Mouse (Mus musculus): ENCODE data around the gene Nicn1. TPM values are rescaled to one million over a fixed set of nuclear protein-coding genes. Genes with fewer than 3 reads are reported as not detected.
"Not testable (repeated sequence)": the region's sequence is repeated elsewhere in the genome, so short reads cannot be mapped to it uniquely, and the experiment has no call there.

Nicn1 gene
- polyA plus RNA-seq, 1 experiment from 2014 or later = 43.8 TPM

DNA sequence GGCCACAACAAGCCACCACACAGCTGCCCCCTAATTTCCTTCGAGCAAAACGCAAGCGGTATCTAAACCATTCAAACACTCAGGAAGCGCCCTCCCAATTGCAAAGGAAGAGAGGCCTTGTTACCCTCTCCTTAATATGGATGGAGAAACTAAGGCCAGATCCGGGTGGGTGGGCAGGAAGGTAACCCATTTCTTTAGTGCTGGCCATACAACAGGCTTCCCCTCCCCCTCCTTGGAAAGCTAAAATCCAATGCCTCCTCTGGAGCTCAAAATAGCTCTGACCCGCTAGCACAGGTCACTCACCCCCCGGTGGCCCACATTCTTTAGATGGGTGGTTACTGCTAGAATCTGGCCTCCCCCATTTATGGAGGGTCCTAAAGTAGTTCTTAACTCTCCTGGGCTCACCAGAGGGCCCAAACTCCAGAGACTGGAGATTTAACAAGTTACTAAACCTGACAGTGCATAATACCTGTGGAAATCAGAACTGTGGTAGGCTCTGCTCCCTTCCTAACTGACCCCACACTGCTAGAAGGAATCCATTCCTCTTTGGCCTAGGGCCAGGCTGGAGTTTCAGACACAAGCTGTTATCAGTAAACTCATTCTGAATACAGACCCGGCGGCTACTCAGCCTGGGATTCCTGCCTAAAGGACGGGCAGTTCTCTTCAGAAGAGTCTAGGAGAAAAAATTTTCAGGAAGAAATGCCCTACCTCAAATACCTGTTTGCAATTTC, 25.9 kb upstream of the Nicn1 start:
- ATAC-seq (ENCODE audit: insufficient number of reproducible peaks, low FRiP score, low TSS enrichment, low read depth) = peak; percentile 30
- 9% methylated on average over 10 of the region's 10 CpGs for WGBS

DNA sequence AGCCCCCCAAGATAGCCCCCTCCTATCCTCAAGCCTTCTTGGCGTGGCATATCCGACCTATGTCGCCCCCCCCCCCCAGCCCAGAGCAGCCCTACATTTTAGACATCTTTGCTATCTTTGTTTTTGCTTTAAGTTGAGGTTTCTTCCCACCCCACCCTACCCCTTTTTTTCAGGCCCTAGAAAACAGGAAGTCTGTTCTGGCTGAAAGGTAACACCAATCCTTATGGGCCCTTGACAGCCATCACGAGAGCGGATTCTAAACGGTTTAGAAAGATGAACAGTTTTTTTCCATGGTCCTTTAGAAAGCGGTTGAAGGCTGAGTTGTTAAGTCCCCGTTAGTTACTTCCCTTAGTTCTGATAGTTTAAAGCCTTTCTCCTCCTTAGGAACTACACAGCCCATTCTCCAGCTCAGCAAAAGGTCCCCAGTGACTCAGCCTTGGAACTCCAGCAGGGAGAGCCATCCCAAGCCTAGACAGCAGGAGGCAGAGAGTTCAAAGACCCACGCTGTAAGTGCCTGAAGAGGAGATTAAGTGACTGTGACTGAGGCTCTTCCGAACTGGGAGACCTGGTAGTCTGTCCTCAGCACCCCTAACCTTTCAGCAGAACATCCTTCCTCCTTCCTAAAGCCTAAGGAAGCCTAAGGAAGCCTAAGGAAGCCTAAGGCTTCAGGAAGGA, 23.8 kb upstream of the Nicn1 start:
- Histone ChIP-seq H3K36me3 (no peaks in the 10 kb centered on the region), H3K9me3 (no peaks in the 10 kb centered on the region), H3K4me2 (no peak overlapping the region), H3K27ac (no peak overlapping the region), H3K4me1 (peaks cover 21% of the 10 kb centered on the region), H3K4me3 (no peak overlapping the region), H3K9ac (no peak overlapping the region), H3K27me3 (no peaks in the 10 kb centered on the region)
- ATAC-seq (ENCODE audit: insufficient number of reproducible peaks, low FRiP score, low TSS enrichment, low read depth) = no peak
- WGBS = 57% methylated on average over 10 of the region's 10 CpGs

More for the DNA sequence above, 25.9 kb upstream of the Nicn1 start:
- Histone ChIP-seq H3K9ac (0 out of 2 replicates have a peak overlapping the region, but pooled peaks have one; percentile 31), H3K27ac (peak overlapping the region; percentile 91), H3K4me1 (peaks cover 22% of the 10 kb centered on the region), H3K4me2 (peak overlapping the region; percentile 80), H3K9me3 (no peaks in the 10 kb centered on the region), H3K4me3 (peak overlapping the region; percentile 98), H3K36me3 (no peaks in the 10 kb centered on the region), H3K27me3 (no peaks in the 10 kb centered on the region)

DNA sequence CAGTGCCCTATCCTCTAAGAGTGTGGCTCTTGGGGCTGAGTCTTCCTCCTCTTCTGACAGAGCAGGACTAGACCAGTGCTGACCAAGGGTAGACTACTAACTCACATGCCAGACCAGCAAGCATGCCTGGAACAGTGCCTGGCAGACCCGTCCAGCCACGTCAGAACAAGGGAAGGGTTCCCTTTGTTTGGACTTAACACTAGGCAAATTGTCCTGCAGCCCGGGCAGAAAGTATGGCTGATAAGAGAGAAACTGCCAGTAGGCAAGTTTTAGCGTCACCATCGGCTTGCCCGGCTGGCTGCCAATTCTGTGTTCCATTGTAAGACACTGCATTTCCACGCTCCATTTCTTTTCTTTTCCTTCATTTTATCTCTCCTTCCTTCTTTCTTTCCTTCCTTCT, 22.5 kb upstream of the Nicn1 start:
- Histone ChIP-seq H3K9ac (no peak overlapping the region), H3K36me3 (no peaks in the 10 kb centered on the region), H3K27ac (no peak overlapping the region), H3K4me2 (no peak overlapping the region), H3K9me3 (no peaks in the 10 kb centered on the region), H3K4me3 (no peak overlapping the region), H3K4me1 (peaks cover 14% of the 10 kb centered on the region), H3K27me3 (no peaks in the 10 kb centered on the region)
- WGBS = 81% methylated on average over 7 of the region's 7 CpGs
- no peak for ATAC-seq (ENCODE audit: insufficient number of reproducible peaks, low FRiP score, low TSS enrichment, low read depth)

DNA sequence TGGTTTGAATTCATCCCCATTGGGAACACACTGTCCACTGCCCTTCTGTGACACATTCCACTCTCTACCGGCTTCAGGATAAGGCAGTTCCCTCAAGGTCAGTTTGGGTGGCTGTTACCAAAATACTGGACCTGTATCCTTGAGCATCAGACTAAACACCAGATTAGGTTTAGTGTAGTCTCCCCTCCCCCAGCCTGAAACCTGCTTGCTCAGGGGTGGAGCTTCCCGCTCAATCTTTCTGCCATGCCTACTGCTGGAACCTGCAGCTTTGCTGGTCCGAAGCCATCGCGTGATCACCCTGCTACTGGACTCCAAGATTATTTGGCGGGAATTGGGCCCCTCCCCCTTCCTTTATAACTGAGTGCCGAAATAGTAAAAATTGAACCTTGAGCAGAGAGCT, 21.5 kb upstream of the Nicn1 start:
- ATAC-seq (ENCODE audit: insufficient number of reproducible peaks, low FRiP score, low TSS enrichment, low read depth); H3K27me3 ChIP-seq: not testable (repeated sequence)
- WGBS = 81% methylated on average over 6 of the region's 7 CpGs

DNA sequence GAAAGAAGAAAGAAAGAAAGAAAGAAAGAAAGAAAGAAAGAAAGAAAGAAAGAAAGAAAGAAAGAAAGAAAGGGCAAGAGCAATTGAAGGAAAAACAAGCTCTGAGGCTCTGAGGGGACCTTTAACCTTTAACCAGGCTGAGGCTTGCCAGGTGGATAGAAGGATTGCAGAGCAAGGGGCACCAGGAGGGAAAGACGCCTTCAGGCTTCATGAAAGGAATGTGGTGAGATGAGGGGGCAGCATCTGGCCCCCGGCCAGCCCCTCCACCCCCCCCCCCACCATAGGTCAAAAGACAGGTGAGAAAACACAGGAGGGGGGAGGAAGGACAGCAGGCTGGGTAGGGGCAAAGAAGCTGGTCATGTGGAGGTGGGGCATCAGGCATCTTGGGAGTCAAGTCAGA, 18.3 kb upstream of the Nicn1 start:
- Histone ChIP-seq H3K9me3 (no peaks in the 10 kb centered on the region), H3K27ac (peak overlapping the region; percentile 47; the same call in 1 of the 2 replicates)
- WGBS = 26% methylated on average over 2 of the region's 2 CpGs

More for the DNA sequence above, 21.5 kb upstream of the Nicn1 start:
- H3K4me3 ChIP-seq, H3K9ac ChIP-seq, H3K9me3 ChIP-seq, H3K36me3 ChIP-seq, H3K27ac ChIP-seq, H3K4me2 ChIP-seq: not testable (repeated sequence)
- peaks cover 17% of the 10 kb centered on the region for H3K4me1 ChIP-seq

DNA sequence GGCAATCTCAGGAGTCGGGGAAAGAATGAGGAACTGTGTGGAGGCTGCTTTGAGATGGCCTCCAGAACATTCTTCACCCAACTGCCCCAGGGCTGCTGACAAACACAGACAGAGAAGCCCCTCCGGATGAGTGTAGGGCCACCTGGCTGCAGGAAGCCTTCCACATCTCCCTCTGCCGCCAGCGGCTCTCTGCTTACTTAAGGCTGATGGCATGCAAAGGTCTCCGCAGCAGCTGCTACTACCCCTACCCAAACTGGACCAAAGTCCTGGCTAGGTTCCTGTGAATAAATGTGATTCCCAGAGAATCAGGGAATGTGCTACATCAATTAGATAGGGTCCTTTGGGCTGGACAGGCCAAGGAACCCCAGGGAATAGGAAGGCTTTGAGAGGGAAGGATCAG, 17.5 kb upstream of the Nicn1 start:
- Histone ChIP-seq H3K27ac (peak overlapping the region; percentile 47; the same call in 1 of the 2 replicates), H3K4me2 (no peak overlapping the region), H3K36me3 (no peaks in the 10 kb centered on the region), H3K4me1 (peaks cover 16% of the 10 kb centered on the region), H3K27me3 (no peaks in the 10 kb centered on the region), H3K9me3 (no peaks in the 10 kb centered on the region), H3K4me3 (no peak overlapping the region), H3K9ac (no peak overlapping the region)
- 55% methylated on average over 5 of the region's 5 CpGs for WGBS
- ATAC-seq (ENCODE audit: insufficient number of reproducible peaks, low FRiP score, low TSS enrichment, low read depth) = no peak

More for the DNA sequence above, 18.3 kb upstream of the Nicn1 start:
- no peak for ATAC-seq (ENCODE audit: insufficient number of reproducible peaks, low FRiP score, low TSS enrichment, low read depth)
- Histone ChIP-seq H3K9ac (no peak overlapping the region), H3K36me3 (no peaks in the 10 kb centered on the region), H3K4me1 (peaks cover 16% of the 10 kb centered on the region), H3K4me2 (no peak overlapping the region), H3K27me3 (no peaks in the 10 kb centered on the region), H3K4me3 (no peak overlapping the region)

DNA sequence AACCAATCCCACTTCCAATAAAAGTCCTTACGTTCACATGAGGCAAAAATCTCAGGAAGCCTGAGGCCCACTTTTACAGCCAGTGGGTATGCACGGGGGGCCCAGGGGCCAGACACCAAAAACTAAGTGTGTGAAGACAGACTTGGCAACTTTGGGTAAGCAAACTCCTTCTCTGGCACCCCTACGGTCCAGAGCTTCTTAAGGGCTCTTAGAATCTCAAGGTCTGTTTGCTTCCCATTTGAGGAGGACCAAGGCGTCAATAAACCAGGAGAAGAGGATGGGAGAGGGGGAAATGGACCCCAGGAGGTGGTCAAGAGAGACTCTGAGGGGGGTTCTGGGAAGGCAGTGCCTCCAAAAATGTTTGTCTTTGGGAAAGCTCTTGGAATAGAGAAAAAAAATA, 16.7 kb upstream of the Nicn1 start:
- no peak overlapping the region for H3K4me2 ChIP-seq
- 62% methylated on average over 4 of the region's 4 CpGs for WGBS
- no peaks in the 10 kb centered on the region for H3K27me3 ChIP-seq
- H3K4me1 ChIP-seq = peaks cover 16% of the 10 kb centered on the region
- H3K27ac ChIP-seq = 0 out of 2 replicates have a peak overlapping the region, but pooled peaks have one; percentile 18
- H3K36me3 ChIP-seq = no peaks in the 10 kb centered on the region
- ATAC-seq (ENCODE audit: insufficient number of reproducible peaks, low FRiP score, low TSS enrichment, low read depth) = no peak
- no peak overlapping the region for H3K4me3 ChIP-seq
- H3K9ac ChIP-seq = no peak overlapping the region
- no peaks in the 10 kb centered on the region for H3K9me3 ChIP-seq

DNA sequence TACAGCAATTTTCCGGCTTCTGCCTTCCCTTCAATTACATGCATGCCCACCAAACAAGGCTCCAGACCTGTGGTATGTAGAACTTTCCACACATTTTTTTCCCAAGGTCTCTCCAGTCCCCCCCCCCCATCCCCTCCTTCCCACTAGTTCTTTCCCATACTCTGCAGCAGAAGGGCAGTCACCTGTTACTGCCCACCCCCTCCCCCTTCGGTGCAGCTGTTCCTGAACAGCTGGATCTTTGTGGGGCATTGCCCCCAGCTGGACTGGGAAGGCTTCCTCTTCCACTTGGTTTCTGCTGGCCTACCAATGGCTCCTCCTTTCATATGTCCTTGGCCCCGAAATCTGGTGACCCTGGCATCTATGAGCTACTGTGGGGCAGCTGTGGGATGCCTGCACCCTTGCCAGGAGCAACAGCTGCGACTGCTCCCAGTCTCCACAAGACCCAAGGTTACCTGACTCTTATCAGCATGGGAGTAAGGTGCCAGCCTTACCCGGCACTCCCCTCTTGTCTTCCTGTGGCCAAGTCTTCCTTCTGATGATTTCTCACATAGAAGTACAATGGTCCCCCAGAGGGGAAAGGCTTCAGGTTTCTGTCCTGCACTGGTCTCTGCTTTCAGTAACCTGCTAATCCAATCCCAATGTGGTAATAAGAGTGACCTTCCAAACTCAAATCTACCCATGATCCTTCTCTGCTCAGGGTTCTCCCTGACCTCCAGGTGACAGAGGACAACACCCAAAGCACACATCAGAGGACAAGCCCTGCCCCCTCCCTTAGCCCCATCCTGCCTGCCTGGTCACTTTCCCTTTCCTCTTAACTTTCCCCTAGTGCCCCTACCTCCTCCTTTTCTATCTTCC, 15.5 kb upstream of the Nicn1 start:
- ATAC-seq (ENCODE audit: insufficient number of reproducible peaks, low FRiP score, low TSS enrichment, low read depth) = no peak
- no peaks in the 10 kb centered on the region for H3K27me3 ChIP-seq
- H3K9me3 ChIP-seq = no peaks in the 10 kb centered on the region
- no peak overlapping the region for H3K4me3 ChIP-seq
- H3K4me1 ChIP-seq = peaks cover 16% of the 10 kb centered on the region
- no peak overlapping the region for H3K4me2 ChIP-seq
- WGBS = 62% methylated on average over 5 of the region's 5 CpGs
- H3K27ac ChIP-seq = no peak overlapping the region
- H3K9ac ChIP-seq = no peak overlapping the region
- H3K36me3 ChIP-seq = no peaks in the 10 kb centered on the region

DNA sequence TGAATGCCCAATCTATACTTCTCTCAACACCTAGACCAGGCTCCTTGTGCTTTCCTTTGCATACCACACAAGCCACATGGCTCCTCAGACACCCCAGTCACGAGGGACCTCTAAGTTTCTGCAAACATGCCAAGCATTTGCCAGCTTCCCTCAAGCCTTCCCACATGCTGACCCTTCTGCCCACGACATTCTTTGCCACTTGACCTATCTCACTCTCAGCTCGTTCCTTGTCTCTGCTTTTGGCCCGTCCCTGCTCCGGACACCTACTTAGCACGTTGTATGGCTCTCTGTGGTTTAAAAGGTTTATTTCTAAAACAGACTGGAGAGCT, 14.9 kb upstream of the Nicn1 start:
- Histone ChIP-seq H3K36me3 (no peaks in the 10 kb centered on the region), H3K4me2 (no peak overlapping the region), H3K4me1 (peaks cover 20% of the 10 kb centered on the region), H3K4me3 (no peak overlapping the region), H3K27me3 (no peaks in the 10 kb centered on the region), H3K27ac (no peak overlapping the region), H3K9ac (no peak overlapping the region), H3K9me3 (no peaks in the 10 kb centered on the region)
- WGBS = 52% methylated on average over 6 of the region's 6 CpGs
- no peak for ATAC-seq (ENCODE audit: insufficient number of reproducible peaks, low FRiP score, low TSS enrichment, low read depth)

DNA sequence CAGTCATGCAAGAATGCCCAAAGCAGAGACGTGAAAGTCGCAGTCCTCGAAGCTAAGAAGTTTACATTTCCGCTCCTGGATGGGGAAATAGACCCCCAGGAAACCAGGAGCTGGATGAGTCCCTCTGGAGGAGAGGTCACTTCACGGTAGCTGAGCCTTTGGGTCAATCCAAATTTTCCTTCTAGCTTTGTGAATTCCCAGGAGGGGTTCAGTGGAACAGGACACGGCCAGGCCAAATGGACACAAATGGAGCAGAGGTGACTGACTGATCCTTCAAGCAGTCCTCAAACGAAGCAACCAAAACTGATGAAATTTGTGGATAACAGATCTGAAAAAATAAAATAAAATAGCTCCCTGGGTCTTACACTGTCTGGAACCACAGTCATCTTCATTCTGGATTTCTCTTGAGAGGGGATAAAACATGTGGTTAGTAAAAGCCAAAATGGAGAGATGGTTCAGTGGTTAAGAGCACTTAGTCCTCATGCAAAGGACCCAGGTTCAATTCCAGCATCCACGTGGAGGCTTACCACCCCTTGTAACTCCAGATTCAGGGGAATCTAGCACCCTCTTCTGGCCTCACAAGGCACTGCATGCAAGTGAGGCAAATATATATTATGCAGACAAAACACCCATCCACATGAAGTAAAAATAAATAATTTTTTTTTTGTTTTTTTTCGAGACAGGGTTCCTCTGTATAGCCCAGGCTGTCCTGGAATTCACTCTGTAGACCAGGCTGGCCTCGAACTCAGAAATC, 11.4 kb upstream of the Nicn1 start:
- 73% methylated on average over 10 of the region's 10 CpGs for WGBS

DNA sequence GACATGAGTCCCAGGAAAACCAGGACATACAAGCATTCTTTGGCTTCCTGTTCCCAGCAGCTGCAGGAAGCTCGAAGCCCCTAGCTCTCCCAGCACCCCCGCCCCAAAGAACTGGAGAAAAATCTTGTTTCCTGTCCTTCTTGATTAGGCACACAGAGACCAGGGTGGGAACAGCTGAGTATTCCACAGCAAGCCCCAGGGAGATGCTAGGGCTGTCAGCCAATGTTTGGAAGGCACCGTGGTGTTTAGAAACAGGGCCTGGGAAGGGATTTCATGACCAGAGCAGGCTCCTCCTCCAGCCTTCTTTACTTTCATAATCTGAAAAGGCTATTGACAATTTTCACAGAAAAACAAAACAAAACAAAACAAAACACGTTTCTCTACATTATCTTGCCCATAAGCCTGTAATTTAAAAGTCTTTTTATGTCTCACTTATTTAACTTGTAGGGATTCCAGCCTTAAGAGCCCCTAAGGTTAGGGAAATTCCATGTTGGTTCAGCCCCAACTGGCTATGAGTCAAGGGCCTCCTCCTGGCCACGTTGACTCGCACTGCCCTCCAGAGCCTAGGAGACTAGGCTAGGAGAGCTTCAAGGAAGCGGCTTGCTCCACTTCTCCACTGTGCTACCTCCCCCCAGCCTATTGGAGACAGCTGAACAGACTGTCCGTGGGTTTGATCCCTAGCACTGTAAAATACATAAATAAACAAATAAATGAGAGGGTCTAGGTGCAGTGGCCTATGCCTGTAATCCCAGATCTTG, 10.0 kb upstream of the Nicn1 start:
- H3K27me3 ChIP-seq = no peaks in the 10 kb centered on the region
- no peaks in the 10 kb centered on the region for H3K9me3 ChIP-seq
- H3K4me1 ChIP-seq = peaks cover 8% of the 10 kb centered on the region; the same call in 1 of the 2 replicates
- no peak overlapping the region for H3K4me3 ChIP-seq
- peak; percentile 80; the same call in 1 of the 2 replicates for ATAC-seq (ENCODE audit: insufficient number of reproducible peaks, low FRiP score, low TSS enrichment, low read depth)
- peak overlapping the region; percentile 65 for H3K27ac ChIP-seq
- H3K9ac ChIP-seq = no peak overlapping the region
- no peaks in the 10 kb centered on the region for H3K36me3 ChIP-seq
- WGBS = 27% methylated on average over 8 of the region's 8 CpGs
- no peak overlapping the region for H3K4me2 ChIP-seq

More for the DNA sequence above, 11.4 kb upstream of the Nicn1 start:
- Histone ChIP-seq H3K9ac (no peak overlapping the region), H3K36me3 (no peaks in the 10 kb centered on the region), H3K4me1 (peaks cover 14% of the 10 kb centered on the region; the same call in 1 of the 2 replicates), H3K4me2 (no peak overlapping the region), H3K27ac (no peak overlapping the region), H3K9me3 (no peaks in the 10 kb centered on the region), H3K4me3 (no peak overlapping the region), H3K27me3 (no peaks in the 10 kb centered on the region)
- ATAC-seq (ENCODE audit: insufficient number of reproducible peaks, low FRiP score, low TSS enrichment, low read depth) = no peak
